Mouse (Mus musculus): Measurements from ENCODE around the gene Lsamp. TPM values are rescaled to one million over a fixed set of nuclear protein-coding genes. Genes with fewer than 3 reads are reported as not detected.

Lsamp gene
- polyA plus RNA-seq, 1 experiment from 2014 or later, result 1.1 TPM

DNA sequence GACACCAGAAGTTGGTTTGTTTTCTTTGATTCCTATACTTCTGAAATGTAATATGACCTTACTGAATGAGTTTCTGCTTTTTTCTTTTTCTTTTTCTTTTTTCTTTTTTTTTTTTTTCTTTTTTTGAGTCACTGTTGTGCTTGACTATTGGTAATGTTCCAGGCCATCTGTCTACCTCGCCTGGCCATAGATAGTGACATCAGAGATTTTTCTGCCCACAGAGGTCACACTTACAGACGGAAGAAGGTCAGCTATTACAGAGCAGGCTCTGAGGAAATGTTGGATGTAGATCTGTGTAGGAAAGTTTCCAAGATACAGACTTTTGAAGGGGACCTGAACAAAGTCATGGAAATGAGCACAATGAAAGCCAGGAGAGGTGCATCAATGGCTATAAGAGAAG lies 76.3 kb downstream of the Lsamp start:
- Histone ChIP-seq H3K9ac (no peak overlapping the region), H3K9me3 (replicated peaks) (no peaks in the 10 kb centered on the region), H3K4me2 (no peak overlapping the region), H3K27me3 (replicated peaks) (no peaks in the 10 kb centered on the region), H3K4me1 (replicated peaks) (no peaks in the 10 kb centered on the region), H3K27ac (ENCODE audit: poor library complexity, severe bottlenecking) (no peak overlapping the region), H3K36me3 (no peaks in the 10 kb centered on the region), H3K4me3 (no peak overlapping the region)
- ATAC-seq (ENCODE audit: insufficient number of reproducible peaks, low FRiP score), result no peak
- WGBS, result 31% methylated on average over 2 of the region's 2 CpGs

DNA sequence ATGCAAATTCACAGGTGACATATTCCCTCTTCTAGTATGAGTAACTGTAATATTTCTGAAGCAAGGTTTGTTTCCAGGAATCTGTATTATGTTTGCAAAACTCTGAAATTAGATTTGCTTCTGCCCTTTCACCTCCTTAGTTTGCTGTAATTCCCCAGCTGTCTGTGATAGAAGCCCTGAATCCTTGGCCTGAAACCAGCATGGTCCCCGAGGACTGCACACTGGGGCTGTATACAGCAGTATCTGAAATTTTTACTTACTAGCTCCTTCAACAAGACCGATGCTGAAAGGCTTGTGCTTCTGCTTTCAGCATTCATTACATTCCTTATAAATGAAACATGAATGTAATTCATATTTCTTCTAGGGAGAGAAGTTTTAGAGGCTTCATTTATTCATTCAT lies 91.4 kb downstream of the Lsamp start:
- Histone ChIP-seq H3K9me3 (replicated peaks) (no peaks in the 10 kb centered on the region), H3K36me3 (no peaks in the 10 kb centered on the region), H3K4me2 (no peak overlapping the region), H3K4me3 (no peak overlapping the region), H3K27ac (ENCODE audit: poor library complexity, severe bottlenecking) (no peak overlapping the region), H3K27me3 (replicated peaks) (no peaks in the 10 kb centered on the region), H3K4me1 (replicated peaks) (no peaks in the 10 kb centered on the region), H3K9ac (no peak overlapping the region)
- no peak for ATAC-seq (ENCODE audit: insufficient number of reproducible peaks, low FRiP score)
- WGBS, result 58% methylated on average over 2 of the region's 2 CpGs

DNA sequence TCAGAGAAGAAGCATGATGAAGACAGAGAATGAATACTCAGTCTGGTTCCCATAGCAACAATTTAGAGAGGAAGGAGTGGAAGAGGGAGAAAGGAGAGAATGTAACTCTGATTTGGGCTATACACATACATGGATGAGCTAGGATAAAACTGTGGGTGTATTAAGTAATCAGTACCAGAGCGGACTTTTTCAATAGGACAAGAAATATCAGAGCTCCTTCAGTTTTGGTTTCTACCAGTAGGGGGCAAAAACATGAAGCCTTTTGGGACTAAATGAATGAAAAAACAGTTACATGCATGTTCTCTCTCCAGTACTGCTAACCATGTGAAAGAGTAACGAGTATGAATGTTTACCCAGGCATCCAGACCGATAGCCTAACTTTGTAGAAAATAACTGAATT lies 96.1 kb downstream of the Lsamp start:
- 69% methylated on average over 3 of the region's 3 CpGs for WGBS
- ATAC-seq (ENCODE audit: insufficient number of reproducible peaks, low FRiP score), result no peak

DNA sequence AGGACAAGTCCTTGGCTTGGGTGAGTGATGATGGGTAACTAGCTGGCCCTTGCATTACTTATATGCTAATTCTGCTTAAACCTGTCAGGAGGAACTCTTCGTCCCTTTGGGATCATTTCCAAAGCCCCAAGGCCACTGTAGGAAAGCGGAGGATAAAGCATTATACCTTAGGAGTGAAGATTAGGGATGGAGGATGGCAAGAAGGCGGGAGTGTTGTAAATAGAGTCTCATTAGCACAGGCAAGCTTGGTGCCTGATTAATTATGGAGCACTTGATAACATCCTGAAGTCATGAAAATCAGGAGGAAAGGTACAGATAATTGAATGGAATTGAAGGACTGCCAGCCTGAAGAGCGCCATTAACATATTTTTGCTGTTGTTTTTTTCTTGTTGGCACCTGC lies 120.2 kb downstream of the Lsamp start:
- Histone ChIP-seq H3K9me3 (replicated peaks) (no peaks in the 10 kb centered on the region), H3K4me2 (no peak overlapping the region), H3K27me3 (replicated peaks) (no peaks in the 10 kb centered on the region), H3K4me1 (replicated peaks) (no peaks in the 10 kb centered on the region), H3K27ac (ENCODE audit: poor library complexity, severe bottlenecking) (no peak overlapping the region), H3K36me3 (no peaks in the 10 kb centered on the region), H3K4me3 (no peak overlapping the region), H3K9ac (no peak overlapping the region)
- no peak for ATAC-seq (ENCODE audit: insufficient number of reproducible peaks, low FRiP score)
- 58% methylated on average over 4 of the region's 4 CpGs for WGBS

More for the DNA sequence above, 96.1 kb downstream of the Lsamp start:
- no peaks in the 10 kb centered on the region for H3K4me1 ChIP-seq (replicated peaks)
- no peaks in the 10 kb centered on the region for H3K9me3 ChIP-seq (replicated peaks)
- H3K36me3 ChIP-seq, result no peaks in the 10 kb centered on the region
- H3K9ac ChIP-seq, result no peak overlapping the region
- H3K4me2 ChIP-seq, result no peak overlapping the region
- no peak overlapping the region for H3K27ac ChIP-seq (ENCODE audit: poor library complexity, severe bottlenecking)
- H3K4me3 ChIP-seq, result no peak overlapping the region
- H3K27me3 ChIP-seq (replicated peaks), result no peaks in the 10 kb centered on the region

DNA sequence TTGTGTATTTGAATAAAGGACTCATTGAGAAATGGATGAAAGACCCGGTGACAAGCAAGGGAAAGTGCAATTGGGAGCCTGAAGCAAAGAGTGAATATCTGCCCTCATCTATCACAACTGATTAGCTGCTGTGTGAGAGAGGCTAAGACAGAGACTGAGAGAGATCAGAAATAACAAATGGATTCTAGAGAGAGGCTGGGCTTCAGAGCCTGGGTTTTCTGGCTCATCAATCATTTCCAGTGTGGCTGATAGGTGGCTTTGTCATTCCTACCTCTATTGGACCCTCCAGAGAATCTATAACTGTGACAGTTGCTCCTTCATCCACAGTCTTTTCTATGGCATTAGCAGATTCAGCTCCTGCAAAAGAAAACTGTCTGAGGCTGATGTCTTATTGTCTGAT lies 198.8 kb downstream of the Lsamp start:
- H3K9ac ChIP-seq, result no peak overlapping the region
- H3K4me1 ChIP-seq (replicated peaks), result no peaks in the 10 kb centered on the region
- no peaks in the 10 kb centered on the region for H3K36me3 ChIP-seq
- 68% methylated on average over 1 of the region's 1 CpGs for WGBS
- ATAC-seq (ENCODE audit: insufficient number of reproducible peaks, low FRiP score), result no peak
- H3K9me3 ChIP-seq (replicated peaks), result no peaks in the 10 kb centered on the region
- no peaks in the 10 kb centered on the region for H3K27me3 ChIP-seq (replicated peaks)
- H3K27ac ChIP-seq (ENCODE audit: poor library complexity, severe bottlenecking), result no peak overlapping the region
- no peak overlapping the region for H3K4me2 ChIP-seq
- H3K4me3 ChIP-seq, result no peak overlapping the region

DNA sequence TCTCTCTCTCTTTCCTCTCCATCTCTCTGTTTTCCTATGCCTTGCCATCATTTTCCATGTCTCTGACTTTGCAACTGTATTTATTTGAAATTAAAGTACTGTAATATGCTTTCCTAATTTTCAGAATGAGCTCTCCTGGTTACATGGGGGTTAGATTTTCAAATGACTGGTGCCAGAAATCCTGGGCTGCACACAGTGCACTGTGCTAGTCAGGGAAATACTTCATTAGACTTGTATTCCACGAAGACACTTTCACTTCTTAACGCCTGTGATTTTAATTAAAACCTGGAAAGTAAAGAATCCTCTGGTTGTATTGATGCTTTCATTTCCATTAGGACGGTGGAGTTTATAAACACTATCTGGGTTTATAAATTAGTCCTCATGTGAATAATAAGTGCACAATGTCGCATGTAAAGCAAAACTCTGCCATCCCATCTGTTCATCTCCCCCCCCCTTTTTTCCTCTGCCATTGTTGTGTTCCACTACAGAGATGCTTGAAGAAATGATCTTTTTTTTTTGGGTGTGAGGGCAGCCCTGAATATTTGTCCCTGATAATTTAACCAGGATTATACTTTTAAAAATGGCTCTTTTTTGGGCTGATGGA lies 203.9 kb downstream of the Lsamp start:
- H3K4me1 ChIP-seq (replicated peaks), result no peaks in the 10 kb centered on the region
- 66% methylated on average over 4 of the region's 4 CpGs for WGBS

DNA sequence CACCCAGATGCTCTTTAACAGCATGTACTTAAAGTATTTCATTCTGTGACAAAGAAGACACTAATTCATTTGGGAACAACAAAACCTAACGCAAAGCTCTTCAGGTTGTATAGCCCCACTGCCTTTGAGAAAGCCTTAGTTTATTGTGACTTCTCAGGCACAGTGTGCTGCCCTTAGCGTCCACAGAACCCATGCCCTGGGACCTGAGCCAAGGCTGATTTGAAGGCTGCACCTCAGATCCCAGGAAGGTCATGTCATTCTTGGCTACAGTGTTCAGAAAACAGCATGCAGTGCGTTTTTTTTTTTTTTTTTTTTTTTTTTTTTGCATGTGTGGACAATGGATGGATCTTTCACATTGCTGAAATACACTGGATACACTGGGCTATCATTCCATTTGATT lies 210.2 kb downstream of the Lsamp start:
- 52% methylated on average over 3 of the region's 3 CpGs for WGBS

More for the DNA sequence above, 203.9 kb downstream of the Lsamp start:
- Histone ChIP-seq H3K9ac (no peak overlapping the region), H3K27ac (ENCODE audit: poor library complexity, severe bottlenecking) (no peak overlapping the region), H3K27me3 (replicated peaks) (no peaks in the 10 kb centered on the region), H3K9me3 (replicated peaks) (no peaks in the 10 kb centered on the region), H3K36me3 (no peaks in the 10 kb centered on the region), H3K4me2 (no peak overlapping the region), H3K4me3 (no peak overlapping the region)
- no peak for ATAC-seq (ENCODE audit: insufficient number of reproducible peaks, low FRiP score)

DNA sequence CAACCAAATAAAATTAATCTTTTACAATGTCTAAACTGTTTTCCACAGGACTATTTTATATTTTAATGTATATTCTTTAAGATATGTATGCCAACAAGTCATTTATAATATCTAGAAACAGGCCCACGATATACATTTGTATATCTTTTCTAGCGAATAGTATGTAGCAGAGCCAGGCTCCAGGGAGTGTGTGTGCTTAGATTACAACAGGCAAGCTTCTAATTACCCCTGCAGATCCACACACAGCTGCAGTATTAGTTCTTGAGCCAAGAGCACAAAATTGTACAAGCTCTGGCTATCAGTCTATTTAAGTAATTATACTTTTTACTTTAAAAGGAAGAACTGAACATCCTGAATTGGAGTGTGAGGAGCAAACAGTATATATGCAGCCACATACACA lies 210.7 kb downstream of the Lsamp start:
- no peak overlapping the region for H3K4me3 ChIP-seq
- WGBS, result 73% methylated on average over 2 of the region's 2 CpGs

More for the DNA sequence above, 210.2 kb downstream of the Lsamp start:
- Histone ChIP-seq H3K4me2 (no peak overlapping the region), H3K27me3 (replicated peaks) (no peaks in the 10 kb centered on the region), H3K27ac (ENCODE audit: poor library complexity, severe bottlenecking) (no peak overlapping the region), H3K4me1 (replicated peaks) (no peaks in the 10 kb centered on the region), H3K9ac (no peak overlapping the region), H3K4me3 (no peak overlapping the region), H3K9me3 (replicated peaks) (no peaks in the 10 kb centered on the region), H3K36me3 (no peaks in the 10 kb centered on the region)
- no peak for ATAC-seq (ENCODE audit: insufficient number of reproducible peaks, low FRiP score)

DNA sequence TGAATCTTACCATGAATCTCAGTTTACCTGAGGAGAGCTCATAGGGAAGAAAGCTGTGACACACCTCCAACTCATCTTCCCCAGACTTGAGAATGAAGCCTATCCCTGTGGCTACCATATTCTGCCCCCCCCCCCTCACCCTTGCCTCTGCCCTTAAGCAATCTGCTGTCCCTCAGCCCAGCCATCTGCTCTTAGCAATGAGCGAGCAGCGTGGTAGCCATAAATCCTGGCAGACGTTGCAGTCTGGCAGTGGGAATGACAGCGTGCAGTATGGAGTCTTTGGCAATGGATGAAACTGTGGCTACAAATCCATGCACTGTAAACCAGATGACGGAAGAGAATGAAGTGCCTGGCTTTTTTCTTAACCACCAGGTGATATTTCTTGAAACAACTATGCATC lies 244.5 kb downstream of the Lsamp start:
- ATAC-seq (ENCODE audit: insufficient number of reproducible peaks, low FRiP score), result no peak
- WGBS, result 78% methylated on average over 5 of the region's 5 CpGs
- H3K4me1 ChIP-seq (replicated peaks), result no peaks in the 10 kb centered on the region
- H3K4me2 ChIP-seq, result no peak overlapping the region
- H3K9ac ChIP-seq, result no peak overlapping the region
- H3K4me3 ChIP-seq, result no peak overlapping the region
- no peaks in the 10 kb centered on the region for H3K9me3 ChIP-seq (replicated peaks)
- H3K27ac ChIP-seq (ENCODE audit: poor library complexity, severe bottlenecking), result no peak overlapping the region
- H3K27me3 ChIP-seq (replicated peaks), result no peaks in the 10 kb centered on the region
- H3K36me3 ChIP-seq, result no peaks in the 10 kb centered on the region

More for the DNA sequence above, 210.7 kb downstream of the Lsamp start:
- no peak for ATAC-seq (ENCODE audit: insufficient number of reproducible peaks, low FRiP score)
- no peak overlapping the region for H3K27ac ChIP-seq (ENCODE audit: poor library complexity, severe bottlenecking)
- H3K27me3 ChIP-seq (replicated peaks), result no peaks in the 10 kb centered on the region
- no peaks in the 10 kb centered on the region for H3K36me3 ChIP-seq
- H3K9ac ChIP-seq, result no peak overlapping the region
- no peak overlapping the region for H3K4me2 ChIP-seq
- no peaks in the 10 kb centered on the region for H3K9me3 ChIP-seq (replicated peaks)
- no peaks in the 10 kb centered on the region for H3K4me1 ChIP-seq (replicated peaks)

DNA sequence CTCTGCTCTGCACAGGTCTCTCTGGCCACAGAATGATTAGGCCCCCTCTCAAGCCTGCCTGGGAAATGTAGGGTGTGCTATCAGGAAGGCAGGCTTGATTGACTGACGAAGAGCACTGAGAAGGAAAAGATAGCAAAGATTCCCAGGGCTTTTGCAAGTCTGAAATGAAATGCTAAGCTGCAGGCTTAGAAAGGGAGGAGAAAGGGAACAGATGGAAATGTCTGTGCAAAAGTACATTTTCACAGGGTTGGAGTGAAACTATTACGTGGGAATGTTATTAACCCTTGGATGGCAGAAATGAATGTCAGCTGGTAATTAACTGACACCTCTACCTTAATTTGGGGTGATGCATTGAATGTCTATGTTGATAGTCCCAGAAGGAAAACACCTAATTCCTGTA lies 248.9 kb downstream of the Lsamp start:
- Histone ChIP-seq H3K4me1 (replicated peaks) (no peaks in the 10 kb centered on the region), H3K27ac (ENCODE audit: poor library complexity, severe bottlenecking) (no peak overlapping the region), H3K4me2 (no peak overlapping the region), H3K9me3 (replicated peaks) (no peaks in the 10 kb centered on the region), H3K36me3 (no peaks in the 10 kb centered on the region), H3K9ac (no peak overlapping the region), H3K27me3 (replicated peaks) (no peaks in the 10 kb centered on the region), H3K4me3 (no peak overlapping the region)
- ATAC-seq (ENCODE audit: insufficient number of reproducible peaks, low FRiP score), result no peak
- WGBS, result 25% methylated on average over 2 of the region's 2 CpGs

DNA sequence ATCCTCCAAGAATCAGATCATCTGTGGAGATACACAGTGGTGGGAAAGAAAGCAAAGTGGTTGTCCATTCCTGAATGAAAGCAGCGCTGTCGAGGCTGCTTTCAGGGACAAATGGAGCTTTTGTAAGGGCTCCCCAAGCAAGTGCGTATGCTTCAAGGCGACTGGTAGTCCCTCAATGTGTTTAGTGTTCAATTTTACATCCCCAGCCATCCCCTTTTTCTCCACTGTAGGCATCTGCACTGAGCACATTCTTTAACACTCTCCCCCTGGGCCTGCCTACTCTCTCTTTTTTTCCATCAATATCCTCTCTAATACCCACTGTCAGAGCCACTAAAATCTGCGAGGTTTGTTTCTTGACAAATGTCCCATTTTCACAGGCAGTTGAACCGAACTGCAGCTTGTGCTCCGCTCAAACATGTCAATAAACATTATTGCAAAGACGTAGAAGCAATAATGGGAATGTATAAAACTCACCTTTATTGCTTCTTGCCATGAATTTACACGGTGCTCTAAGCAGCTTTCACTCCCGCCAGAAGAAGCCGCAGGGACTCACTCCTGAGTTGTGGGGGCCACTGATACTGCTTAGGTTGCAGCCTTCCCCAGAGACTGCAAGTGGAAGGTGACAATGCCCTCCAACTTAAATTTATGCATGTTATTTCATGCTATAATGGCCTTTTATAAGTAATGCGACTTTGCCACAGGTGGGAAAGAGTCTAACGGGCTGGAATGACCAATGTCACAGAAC lies 250.2 kb downstream of the Lsamp start:
- ATAC-seq (ENCODE audit: insufficient number of reproducible peaks, low FRiP score), result no peak
- 75% methylated on average over 13 of the region's 13 CpGs for WGBS

DNA sequence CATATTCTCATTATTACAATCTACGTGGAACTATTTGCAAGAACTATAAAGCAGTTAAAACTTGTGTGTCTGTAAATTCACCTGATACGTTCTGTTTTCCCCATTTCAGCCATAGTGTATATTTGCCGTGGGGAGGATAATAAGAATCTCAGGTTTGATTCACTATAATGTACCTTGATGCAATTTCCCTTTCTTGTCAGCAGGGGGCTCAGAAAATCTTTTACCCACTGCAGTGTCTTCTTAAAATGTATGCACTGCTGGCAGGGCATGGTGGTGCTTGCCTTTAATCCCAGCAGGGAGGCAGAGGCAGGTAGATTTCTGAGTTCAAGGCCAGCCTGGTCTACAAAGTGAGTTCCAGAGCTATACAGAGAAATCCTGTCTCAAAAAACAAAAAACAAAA lies 287.7 kb downstream of the Lsamp start:
- 71% methylated on average over 3 of the region's 3 CpGs for WGBS
- no peaks in the 10 kb centered on the region for H3K36me3 ChIP-seq
- no peak overlapping the region for H3K9ac ChIP-seq
- no peak overlapping the region for H3K4me2 ChIP-seq
- no peaks in the 10 kb centered on the region for H3K27me3 ChIP-seq (replicated peaks)
- H3K27ac ChIP-seq (ENCODE audit: poor library complexity, severe bottlenecking), result no peak overlapping the region
- no peak overlapping the region for H3K4me3 ChIP-seq
- no peaks in the 10 kb centered on the region for H3K4me1 ChIP-seq (replicated peaks)
- no peak for ATAC-seq (ENCODE audit: insufficient number of reproducible peaks, low FRiP score)
- H3K9me3 ChIP-seq (replicated peaks), result no peaks in the 10 kb centered on the region

More for the DNA sequence above, 250.2 kb downstream of the Lsamp start:
- no peak overlapping the region for H3K9ac ChIP-seq
- no peak overlapping the region for H3K4me3 ChIP-seq
- no peaks in the 10 kb centered on the region for H3K27me3 ChIP-seq (replicated peaks)
- H3K27ac ChIP-seq (ENCODE audit: poor library complexity, severe bottlenecking), result no peak overlapping the region
- no peak overlapping the region for H3K4me2 ChIP-seq
- no peaks in the 10 kb centered on the region for H3K4me1 ChIP-seq (replicated peaks)
- H3K9me3 ChIP-seq (replicated peaks), result no peaks in the 10 kb centered on the region
- no peaks in the 10 kb centered on the region for H3K36me3 ChIP-seq

Data from heart, embryonic 12.5 days (tissue).